Mouse (Mus musculus): ENCODE data around the gene Dydc2. TPM values are rescaled to one million over a fixed set of nuclear protein-coding genes. Genes with fewer than 3 reads are reported as not detected.
A peak's percentile ranks its signal among the peaks of the same experiment; 100 is the strongest.

Gene Dydc2
- total RNA-seq, 1 experiment from 2014 or later, result 0.59 TPM

DNA sequence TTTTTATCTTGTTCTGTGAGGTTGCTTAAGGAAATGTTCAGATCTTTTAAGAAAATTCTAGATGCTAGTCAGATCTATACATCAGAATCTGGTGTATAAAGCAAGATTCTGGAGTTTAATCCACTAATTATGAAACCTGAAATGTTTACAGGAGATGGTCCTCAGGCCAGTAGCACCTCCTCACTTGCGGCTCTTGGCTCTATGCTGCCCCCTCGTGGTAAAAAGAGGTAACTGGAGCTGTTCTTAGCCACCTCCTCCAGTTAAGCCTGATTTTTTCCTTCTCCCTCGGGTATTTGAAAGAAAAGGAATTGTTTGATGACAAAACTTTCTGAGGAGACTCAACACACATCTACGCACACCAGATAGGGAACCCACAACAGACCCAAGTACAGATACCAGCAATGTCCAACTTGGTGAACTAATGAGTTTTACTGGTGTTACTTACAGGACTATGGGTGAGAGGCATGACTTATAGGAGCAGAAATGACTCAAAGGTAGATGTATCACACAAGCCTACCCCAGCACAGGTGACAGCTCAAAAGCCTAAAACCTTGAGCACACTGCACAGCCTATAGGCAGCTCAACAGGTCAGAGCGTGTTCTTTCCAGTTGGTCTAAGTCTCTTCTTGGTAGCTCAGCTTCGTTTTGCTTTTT is 33.7 kb downstream of the Dydc2 start:
- peak; percentile 75 for DNase-seq

DNA sequence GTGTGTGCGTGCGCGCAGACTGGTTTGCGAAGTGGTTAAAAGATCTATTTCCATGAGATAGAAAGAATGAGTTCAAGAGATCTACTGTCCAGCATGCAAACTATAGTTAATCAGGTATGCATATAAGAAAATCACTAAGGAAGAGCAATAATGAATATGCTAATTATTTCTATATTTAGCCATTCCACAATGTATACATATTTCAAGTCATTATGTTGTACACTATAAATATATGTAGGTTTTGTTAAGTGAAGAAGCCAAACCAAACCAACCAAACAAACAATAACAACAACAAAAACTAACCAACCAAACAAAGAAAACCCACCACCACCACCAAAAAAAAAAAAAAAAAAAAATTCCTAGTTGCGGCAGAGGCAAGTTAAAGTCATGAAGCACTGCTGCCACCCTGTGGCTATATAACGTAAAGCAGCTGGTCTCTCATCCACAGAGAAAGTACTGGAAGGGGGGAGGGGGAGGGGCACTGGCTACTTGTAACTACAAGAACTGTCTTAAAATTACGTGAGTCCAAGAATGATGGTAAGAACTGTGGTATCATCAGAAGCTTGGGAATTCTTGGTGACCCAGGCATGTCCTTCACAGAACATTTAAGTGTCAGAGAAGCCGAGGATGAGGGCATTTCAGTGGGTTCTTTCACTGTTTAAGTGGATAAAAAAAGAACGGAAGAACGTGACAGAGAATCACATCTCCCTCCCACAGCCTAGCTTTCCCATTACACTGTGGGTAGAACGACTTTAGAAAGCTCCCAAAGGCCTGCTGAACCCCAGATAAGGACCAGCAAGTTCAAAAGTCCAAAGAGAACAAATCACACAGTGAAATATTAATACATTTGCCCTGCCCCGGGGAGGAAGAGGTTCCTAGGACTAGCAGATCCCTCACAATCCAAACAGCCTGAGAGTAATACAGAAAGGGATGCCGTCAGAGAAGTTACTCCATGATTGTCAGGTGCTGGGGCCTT is 35.6 kb downstream of the Dydc2 start:
- peak; percentile 85 for DNase-seq

DNA sequence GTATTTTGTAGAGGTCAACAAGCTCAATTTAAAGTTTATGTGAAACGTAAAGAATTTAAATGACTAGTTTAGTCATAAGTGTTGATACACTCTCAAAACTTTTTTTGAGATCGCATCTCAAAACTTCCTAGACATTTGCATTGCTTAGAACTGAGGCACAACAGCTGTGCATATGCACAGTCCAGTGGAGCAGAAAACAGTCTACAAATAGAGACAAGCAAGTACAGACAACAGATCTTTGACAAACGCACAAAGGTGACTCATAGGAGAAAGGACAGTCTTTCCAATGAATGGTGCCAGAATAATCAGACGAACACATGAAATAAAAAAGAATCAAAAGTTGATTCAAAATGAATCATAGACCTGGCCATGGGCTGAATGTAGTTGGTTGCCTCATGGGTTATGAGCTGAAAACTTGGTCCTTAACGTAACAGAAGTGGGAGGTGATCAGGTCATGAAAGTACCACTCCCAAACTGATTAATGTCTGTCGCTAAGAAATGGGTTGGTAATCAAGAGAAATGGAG is 38.0 kb downstream of the Dydc2 start:
- no peak for DNase-seq

DNA sequence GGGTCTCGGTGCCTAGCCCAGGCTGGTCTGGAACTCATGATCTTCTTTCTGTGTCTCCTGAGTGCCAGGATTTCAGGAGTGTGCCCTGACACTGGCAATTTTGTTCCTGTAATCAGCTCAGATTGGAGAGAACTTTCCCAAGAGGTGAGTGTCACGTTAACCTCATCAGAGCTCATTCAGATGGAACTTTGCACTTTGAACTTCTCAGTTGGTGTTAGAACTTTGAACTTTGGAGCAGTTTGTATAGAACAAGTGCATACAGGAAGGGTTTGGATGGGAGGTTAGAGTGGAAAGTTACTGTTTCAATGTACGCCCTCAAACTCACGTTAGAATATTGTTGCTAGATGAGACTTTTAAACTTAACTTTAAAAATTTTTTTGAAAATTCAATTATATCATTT is 39.7 kb downstream of the Dydc2 start:
- DNase-seq, result no peak

DNA sequence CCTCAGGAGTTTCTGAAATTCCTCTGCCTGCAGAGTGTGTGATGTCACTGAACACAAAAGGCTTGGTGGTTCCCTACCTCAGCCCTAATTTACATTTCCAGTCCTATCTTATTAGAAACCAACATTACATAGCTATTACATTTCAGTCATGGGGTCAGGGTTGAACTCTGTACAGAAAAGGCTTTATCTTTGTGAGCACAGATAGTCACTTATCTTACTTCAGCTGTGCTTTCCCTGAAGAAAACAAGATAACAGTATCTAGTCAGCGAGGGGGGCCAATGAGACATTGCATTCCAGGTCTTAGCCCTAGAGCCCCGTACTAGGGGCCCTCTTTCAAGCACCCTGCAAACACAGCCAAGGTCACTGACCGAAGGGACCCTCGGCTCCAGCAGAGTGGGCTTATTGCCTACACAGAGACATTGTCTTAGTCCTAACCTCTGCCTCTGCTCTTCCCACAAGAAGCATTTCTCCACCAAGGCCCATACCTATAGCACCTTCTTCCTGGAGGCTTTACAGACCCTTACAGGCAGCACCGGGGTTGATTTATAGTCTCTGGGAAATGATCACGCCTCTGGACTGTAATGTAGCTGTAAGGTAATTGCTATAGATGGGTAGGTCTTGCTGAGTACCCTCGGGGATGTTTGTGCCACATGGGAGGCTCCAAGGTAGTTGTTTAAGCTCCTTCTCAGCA is 43.3 kb downstream of the Dydc2 start:
- DNase-seq, result no peak

DNA sequence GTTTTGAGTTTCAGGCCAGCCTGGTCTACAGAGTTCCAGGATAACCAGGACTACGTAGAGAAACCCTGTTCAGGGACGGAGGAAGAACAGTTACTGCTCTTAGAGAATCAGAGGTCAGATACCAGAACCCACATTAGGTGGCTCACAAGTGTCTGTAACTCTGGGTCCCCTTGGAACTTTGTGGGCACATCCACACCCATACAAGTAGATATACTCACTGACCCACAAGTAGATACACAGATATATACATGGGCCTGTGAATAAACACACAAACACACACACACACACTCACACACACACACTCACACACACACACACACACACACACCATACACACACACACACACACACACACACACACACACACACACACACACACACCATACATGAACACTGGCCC is 43.9 kb downstream of the Dydc2 start:
- DNase-seq, result no peak

DNA sequence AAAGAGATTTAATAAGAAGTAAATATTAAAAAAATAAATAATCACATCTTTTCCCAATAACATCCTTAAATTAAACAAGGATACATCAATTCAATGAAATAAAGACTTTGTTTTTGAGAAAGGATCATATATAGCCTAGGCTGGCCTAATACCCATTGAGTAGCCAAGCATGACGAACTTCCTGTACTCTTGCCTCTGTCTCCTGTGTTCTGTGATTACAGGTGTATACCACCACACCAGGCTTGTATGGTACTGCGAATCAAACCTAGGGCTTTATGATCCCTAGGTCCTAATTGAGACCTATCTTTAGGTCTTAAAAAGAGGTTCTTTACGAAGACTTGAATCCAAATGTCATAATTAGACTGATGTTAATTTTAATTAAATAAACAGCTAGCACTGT is 47.8 kb downstream of the Dydc2 start:
- DNase-seq, result no peak

DNA sequence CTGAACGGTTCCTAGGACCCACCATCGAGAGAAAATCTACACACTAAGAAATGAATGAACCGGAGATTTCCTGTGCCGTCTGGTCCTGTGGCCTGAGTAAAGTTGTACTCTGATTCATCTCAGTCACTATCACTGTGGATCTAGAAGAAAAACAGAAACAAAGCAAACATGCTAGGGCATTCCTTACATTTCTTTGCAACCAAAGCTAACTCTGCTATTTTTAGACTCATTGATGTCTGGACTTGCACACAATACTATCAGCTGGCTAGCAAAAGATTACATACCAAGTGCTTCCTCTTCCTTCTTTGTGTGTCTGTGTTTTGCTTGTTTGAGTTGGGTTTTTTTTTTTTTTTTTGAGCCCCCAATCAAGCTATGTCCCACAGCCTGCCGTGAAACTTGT is 51.5 kb downstream of the Dydc2 start:
- no peak for DNase-seq

DNA sequence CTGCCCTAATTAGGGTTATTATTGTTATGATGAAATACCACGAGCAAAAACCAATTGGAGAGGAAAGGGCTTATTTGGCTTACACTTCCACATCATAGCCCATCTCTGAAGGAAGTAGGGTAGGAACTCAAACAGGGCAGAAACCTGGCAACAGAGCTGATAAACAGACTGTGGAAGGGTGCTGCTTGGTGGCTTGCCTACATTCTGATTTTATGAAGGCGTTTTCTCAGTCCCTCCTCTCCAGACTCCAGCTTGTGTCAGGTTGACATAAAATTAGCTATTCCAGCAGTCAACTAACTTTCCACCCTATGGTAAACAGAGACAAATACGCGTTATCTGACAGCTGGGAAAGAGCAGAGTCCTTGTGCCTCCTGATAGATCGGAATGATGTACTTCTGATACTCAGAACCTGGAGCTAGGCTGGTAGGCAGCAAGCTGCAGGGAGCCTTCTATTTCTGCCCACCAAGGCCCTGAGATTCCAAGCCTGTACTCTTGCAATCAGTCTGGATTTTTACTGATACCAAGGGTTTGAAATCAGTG is 54.2 kb downstream of the Dydc2 start:
- no peak for DNase-seq

DNA sequence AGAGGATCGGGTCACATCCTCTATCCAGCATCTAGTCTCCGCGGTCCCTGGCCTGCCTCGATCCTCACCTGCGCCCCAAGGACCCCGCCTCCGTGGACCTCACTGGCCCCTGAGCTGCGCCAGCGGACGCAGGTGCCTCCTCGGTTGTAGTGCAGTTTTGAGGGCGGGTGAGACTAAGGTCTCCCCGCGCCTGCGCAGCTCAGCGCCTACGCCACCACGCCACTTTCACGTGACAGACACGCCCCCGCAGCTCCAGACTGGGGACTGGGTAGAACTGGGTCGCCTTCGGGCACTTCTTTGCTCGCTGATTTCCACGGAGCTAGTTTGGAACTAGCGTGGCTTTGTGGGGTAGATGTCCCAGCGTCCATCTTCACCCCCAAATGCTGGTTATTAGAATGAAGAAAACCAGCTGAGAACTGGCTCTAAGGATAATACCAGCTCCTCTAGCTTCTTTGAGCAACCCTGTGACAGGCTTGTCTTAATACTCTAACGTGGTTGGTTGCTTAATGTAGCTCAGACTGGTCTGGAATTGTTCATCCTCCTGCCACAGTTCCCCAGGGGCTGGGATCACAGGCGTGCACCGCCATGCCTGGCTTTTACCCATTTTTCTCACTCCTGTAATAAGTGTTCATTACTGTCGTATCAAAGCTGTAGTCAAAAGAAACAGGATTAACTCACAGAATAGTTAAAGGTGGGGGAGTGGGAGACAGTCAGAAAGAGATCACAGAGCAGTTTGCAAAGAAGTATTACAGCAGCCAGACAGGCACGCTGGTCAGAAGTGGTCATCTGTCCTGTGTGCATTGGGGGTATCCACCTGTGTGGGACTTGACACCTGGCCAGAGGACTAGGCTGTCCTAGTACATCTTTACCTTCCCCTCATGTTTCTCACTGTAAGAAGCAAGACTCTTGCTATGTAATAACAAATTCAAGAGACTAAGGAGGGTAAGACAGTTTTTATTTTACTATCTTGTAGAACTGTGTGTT is 55.1 kb downstream of the Dydc2 start, which contains the start of gene Fam213a:
TSS of gene Fam213a (minus strand) at position 159 of the 984 bp plus-strand sequence.
- peak; percentile 95 for DNase-seq

DNA sequence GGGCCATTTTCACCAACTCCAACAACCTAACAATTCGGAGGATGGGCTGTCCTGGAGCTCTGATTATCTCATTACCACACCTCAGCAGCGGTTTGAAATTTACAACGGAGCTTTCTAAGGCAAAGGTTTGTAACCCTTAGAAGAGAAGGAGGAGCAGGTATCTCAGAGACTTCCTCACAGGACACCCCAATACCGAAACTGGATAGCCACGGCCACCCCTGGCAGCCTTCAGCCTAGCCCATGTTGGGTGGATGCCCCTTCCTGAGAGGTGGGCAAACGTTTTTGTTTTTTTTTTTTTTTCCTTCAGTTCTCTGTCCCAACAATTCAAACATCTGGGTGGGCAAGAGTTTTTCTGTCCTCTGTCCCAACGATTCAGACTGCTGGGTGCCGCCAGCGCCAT is 55.9 kb downstream of the Dydc2 start:
- DNase-seq, result no peak

DNA sequence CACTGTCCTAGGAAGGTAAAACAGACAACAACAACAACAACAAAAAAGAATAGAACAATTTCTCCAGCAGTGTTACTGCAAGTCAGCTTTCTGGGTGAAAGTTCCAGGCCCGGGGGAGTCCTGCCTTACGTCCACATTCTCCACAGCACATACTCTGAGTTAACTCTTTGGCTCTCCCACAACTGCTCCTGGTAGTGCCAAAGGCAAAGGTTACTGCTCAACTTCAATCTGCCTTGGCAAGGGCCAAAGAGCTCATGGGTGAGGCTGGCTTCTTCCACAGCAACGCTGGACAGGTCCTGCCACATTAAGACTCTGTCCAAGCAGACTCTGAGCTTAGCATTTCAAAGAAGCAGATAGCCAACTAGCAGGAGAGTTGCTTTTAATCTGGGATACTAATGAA is 57.1 kb downstream of the Dydc2 start:
- peak; percentile 52 for DNase-seq

DNA sequence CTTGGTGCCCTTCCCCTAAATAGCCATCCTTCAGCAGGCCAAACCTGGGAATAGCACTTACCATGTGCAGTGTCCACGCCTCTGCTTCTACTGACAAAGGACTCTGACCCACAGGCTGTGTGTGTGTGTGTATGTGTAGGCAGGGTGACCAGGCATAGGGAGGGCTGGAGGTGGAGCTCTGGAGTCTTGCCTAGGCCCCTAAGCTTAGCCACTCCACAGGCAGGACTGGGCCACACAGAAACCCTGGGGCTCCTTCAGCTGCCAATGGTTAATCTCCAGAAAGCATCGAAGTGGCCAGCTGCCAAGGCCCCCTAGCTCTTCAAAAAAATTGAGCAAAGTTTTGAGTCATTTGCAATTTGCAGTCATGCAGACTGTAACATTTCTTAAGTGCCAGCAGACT is 60.9 kb downstream of the Dydc2 start:
- peak; percentile 34 for DNase-seq

DNA sequence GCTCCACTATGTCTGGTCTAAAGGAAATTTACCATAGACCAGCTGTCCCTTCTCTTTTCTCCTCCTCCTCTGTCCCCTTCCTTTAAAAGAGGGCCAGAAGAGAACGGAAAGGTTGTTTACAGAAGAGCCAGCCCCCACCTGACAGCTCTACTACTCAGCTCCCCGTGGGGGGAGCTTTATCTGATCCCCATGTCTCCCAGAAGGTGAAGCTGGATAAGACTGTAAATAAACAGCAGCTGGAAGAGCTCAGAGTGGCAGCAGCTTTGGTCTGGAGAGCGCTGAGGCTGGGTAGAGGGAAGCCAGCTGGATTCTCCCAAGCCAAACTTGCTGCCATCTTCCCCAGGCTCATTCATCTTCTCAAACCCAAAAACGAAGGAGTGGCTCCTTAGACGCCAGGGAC is 61.4 kb downstream of the Dydc2 start:
- DNase-seq, result no peak

DNA sequence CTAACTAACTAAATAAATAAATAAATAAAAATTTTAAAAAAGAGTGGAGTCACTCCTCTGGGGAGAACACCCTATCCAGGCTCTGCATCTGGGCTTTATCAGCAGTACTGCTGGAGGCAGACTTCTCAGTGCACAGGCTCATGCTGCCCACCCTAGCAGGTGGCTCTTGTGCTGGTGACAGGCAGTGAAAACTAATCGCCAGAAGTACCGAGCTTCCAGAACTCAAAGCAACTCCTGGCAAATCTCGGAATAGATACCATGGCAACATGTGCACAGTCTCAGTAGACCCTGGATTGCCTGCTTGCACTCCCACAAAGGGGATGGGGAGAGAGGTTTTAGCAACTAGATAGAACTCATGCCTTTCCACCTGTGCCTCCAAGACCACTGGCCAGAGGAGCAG is 62.1 kb downstream of the Dydc2 start:
- no peak for DNase-seq

DNA sequence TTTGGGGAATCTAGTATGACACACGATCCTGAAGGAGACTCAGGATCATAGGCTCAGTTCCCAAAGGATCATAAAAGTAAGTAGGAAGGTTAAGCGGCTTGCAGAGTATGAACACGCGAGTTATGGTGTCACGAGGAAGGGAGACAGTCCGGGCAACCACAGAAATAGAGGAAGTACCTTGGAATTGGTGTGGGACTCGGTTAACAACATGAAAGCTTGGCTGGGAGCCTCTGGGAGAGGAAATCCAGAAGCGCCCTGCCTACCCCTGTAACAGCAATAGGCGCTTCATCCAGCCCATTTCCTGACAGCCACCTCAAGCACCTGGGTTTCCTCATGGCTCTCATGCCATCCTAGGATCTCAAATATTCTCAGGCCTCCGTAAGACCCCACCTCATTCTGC is 62.7 kb downstream of the Dydc2 start:
- no peak for DNase-seq

DNA sequence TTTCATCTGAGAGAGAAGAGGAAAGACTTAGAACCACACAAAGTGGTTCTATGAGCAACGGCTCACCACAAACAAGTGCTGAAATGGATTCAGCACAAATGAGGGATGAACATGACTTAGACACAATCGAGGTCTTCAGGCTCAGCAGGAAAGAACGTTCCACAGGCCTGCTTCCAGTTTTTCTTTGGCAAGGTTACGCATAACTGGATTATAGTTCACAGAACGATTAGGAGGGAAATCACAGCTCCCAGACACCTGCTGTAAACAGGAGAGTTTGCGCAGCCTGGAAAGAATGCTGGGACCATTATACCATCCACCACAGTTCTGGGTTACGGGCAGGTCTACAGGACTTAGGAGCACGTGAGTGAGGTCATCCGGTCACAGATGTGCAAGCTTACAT is 63.3 kb downstream of the Dydc2 start:
- DNase-seq, result no peak

DNA sequence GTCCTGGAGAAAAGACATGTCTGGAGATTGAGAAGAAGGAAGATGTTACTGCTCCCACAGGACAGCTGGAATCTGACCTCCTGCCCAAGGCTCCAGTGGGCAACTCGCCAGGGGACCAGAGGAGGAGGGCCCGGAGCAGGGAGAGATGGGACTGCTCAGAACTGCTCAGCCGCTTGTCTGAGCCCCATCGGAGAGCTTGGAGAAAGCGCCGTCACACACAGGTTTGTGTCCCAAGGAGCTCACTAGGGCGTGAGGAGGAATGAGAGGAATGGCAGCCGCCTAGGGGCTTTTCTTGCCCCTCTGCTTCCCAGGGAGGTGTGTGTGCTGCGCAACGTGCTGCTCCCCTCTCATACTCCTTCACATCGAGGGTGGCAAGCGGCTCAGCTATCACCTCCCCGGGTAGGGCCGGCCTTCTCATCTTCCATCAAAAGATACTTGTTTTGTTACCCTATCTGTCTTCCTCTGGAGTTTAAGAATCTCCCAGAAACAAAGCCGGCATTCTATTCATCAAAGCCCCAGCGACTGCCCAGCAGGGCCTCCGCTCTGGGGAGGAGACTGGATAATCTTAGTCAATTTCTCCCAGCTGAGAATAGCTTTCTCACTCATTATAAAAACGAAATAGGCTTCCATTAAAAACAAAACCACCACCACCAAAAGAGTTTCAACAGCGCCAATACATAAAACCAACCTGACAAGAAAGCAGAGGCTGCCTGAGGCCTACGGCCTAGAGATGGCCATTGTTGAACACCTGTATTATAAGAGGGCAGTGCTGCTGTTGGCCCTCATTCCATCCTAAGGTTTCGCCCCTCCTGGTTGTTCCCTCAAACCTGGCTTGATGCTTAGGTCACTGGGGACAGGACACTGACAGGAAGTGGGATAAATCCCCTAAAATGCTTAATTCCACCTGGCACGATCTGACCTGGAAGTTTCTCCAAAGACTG is 64.5 kb downstream of the Dydc2 start:
- peak; percentile 86 for DNase-seq

DNA sequence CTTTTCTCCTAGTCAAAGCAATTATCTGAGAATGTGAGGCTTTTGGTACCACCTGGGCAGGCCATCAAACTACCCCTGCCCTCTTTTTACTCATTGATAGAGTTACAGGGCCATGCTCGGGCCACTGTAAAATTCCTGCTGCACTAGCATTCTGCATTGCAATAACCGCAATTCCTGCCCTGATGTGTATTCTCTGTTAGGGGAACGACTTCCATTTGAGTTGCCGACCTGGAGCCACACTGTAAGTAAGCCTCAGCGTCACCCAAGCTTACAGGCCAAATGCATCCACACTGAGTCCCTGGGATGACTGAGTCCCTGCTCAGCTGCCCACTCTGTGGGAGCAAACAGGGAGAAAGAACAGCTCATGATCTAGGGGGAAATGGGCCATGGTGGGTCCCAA is 67.4 kb downstream of the Dydc2 start:
- no peak for DNase-seq

DNA sequence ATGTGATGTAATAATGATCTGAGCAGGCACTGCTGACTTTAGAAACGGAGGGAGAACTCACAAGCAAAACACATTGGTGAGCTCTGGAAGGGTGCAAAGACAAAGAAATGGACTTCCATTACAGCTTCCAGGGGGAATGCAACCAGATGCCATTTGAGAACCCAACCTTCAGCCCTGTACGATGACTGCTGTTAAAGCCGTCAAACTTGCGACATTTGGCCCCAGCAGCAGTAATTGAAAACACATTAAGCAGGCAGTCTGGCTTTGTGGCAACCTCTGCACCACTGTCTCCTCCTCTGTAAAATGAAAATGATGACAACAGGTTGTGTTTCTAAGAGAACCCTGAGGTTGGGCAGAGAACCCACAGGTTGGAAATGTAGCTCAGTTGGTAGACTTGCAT is 68.2 kb downstream of the Dydc2 start:
- no peak for DNase-seq
